Mouse (Mus musculus) layer of hippocampus, adult 9-10 months (tissue): Measurements from ENCODE around the gene Kcnn4.

Experiments used
- DNase-seq: peaks from one replicate; pipeline ENCODE4 v3.0.0; 2022; ENCODE audit warnings: low spot score

Gene Kcnn4

GRCm38 (mm10) chr7:24369731-24370541 lies at the start of gene Kcnn4:
Gene Kcnn4, plus strand, starts transcription at chr7:24370263.
- no peak for DNase-seq

- no peak for DNase-seq
Observed at GRCm38 (mm10) chr7:24322593-24322992, 47.5 kb upstream of the Kcnn4 start.

- no peak for DNase-seq
Observed at GRCm38 (mm10) chr7:24325197-24325596, 44.9 kb upstream of the Kcnn4 start.

GRCm38 (mm10) chr7:24325675-24326128 lies 44.4 kb upstream of the Kcnn4 start:
- DNase-seq = no peak

GRCm38 (mm10) chr7:24326273-24327135 lies 43.6 kb upstream of the Kcnn4 start:
- DNase-seq = no peak

GRCm38 (mm10) chr7:24327281-24327975 lies 42.6 kb upstream of the Kcnn4 start:
- DNase-seq = no peak

- DNase-seq = no peak
Observed at GRCm38 (mm10) chr7:24333304-24333986, 36.6 kb upstream of the Kcnn4 start, which contains the start of gene Tescl. Gene Tescl, minus strand, starts transcription at chr7:24333936.

- peak; percentile 75 for DNase-seq
Observed at GRCm38 (mm10) chr7:24335699-24336309, 34.3 kb upstream of the Kcnn4 start.

- DNase-seq = no peak
Observed at GRCm38 (mm10) chr7:24338241-24338640, 31.8 kb upstream of the Kcnn4 start.

- DNase-seq = no peak
Observed at GRCm38 (mm10) chr7:24343701-24344272, 26.3 kb upstream of the Kcnn4 start.

- no peak for DNase-seq
Observed at GRCm38 (mm10) chr7:24346444-24346843, 23.6 kb upstream of the Kcnn4 start.

- no peak for DNase-seq
Observed at GRCm38 (mm10) chr7:24348896-24349295, 21.2 kb upstream of the Kcnn4 start, which contains the start of gene Lypd5. Gene Lypd5, plus strand, starts transcription at chr7:24349196.

- no peak for DNase-seq
Observed at GRCm38 (mm10) chr7:24355646-24356045, 14.4 kb upstream of the Kcnn4 start.

GRCm38 (mm10) chr7:24356081-24356480 lies 14.0 kb upstream of the Kcnn4 start:
- DNase-seq = no peak

GRCm38 (mm10) chr7:24357899-24358298 lies 12.2 kb upstream of the Kcnn4 start:
- no peak for DNase-seq

- no peak for DNase-seq
Observed at GRCm38 (mm10) chr7:24359269-24359668, 10.8 kb upstream of the Kcnn4 start.

- DNase-seq = no peak
Observed at GRCm38 (mm10) chr7:24361001-24361400, 9.1 kb upstream of the Kcnn4 start.

GRCm38 (mm10) chr7:24363228-24363627 lies 6.8 kb upstream of the Kcnn4 start:
- DNase-seq = no peak

- DNase-seq = peak; percentile 82
Observed at GRCm38 (mm10) chr7:24364827-24365226, 5.2 kb upstream of the Kcnn4 start.

GRCm38 (mm10) chr7:24365258-24366014 lies 4.6 kb upstream of the Kcnn4 start:
- no peak for DNase-seq
